Mouse (Mus musculus): Measurements from ENCODE around the gene Actr10.

DNA sequence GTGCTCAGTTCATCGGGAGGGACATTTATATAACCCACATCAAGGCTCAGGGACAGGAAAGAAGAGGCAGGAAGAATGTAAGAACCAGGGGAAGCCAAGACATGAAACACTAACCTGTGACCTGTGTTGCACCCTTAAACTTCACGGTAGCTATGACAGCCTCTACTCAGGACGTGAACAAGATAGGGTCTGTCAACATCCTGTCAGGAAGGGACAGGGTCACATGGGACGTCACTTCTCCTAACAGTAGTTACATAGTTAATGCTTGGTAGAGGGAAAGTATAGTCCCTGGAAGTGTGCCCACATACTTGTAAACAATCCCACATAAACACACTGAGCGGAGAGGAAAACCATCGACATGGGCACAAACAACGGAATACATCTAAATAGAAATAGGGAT is 69.2 kb downstream of the Actr10 start:
- TF ChIP-seq RCOR1 (conservative IDR thresholded peaks at IDR 0.05; ENCODE audit: low read depth, low read length): no peak
- no peak for TF ChIP-seq MAZ (IDR thresholded peaks at IDR 0.05; ENCODE audit: low read depth, low read length)
- TF ChIP-seq CTCF (conservative IDR thresholded peaks at IDR 0.05 in 1 of 2, IDR thresholded peaks at IDR 0.05 in 1 of 2; ENCODE audit: low read depth in 2 of 2, low read length in 2 of 2): no peak
- TF ChIP-seq POLR2A (IDR thresholded peaks at IDR 0.05; ENCODE audit: low read depth, low read length): no peak
- TF ChIP-seq TBP (conservative IDR thresholded peaks at IDR 0.05; ENCODE audit: low read depth, low read length): no peak
- no peak for TF ChIP-seq CHD1 (IDR thresholded peaks at IDR 0.05; ENCODE audit: low read depth, low read length)
- TF ChIP-seq MAX (IDR thresholded peaks at IDR 0.05; ENCODE audit: low read length): no peak
- TF ChIP-seq UBTF (IDR thresholded peaks at IDR 0.05; ENCODE audit: low read depth, low read length): no peak
- no peak for TF ChIP-seq ELF1 (IDR thresholded peaks at IDR 0.05; ENCODE audit: low read depth, low read length)
